Mouse (Mus musculus): ENCODE data around the gene Gnat3. TPM values are rescaled to one million over a fixed set of nuclear protein-coding genes. Genes with fewer than 3 reads are reported as not detected.

Gnat3 gene
- polyA plus RNA-seq, 1 experiment: not detected

GRCm38 (mm10) chr5:17934501-17934900 lies 27.8 kb upstream of the Gnat3 start:
- no peaks in the 10 kb centered on the region for H3K27me3 ChIP-seq (replicated peaks; ENCODE audit: control insufficient read depth, insufficient read depth, low read length)
- H3K27ac ChIP-seq (ENCODE audit: insufficient read depth, low read depth, low read length): no peak overlapping the region
- TF ChIP-seq CTCF (conservative IDR thresholded peaks at IDR 0.05; ENCODE audit: insufficient read depth, insufficient read length, low read depth, low read length): no peak
- no peak for TF ChIP-seq POLR2A (IDR thresholded peaks at IDR 0.05; ENCODE audit: low read depth, low read length)

GRCm38 (mm10) chr5:17938170-17938939 lies 24.0 kb upstream of the Gnat3 start:
- Histone ChIP-seq H3K36me3 (ENCODE audit: control insufficient read depth, insufficient read depth, low read length) (no peaks in the 10 kb centered on the region), H3K27me3 (replicated peaks; ENCODE audit: control insufficient read depth, insufficient read depth, low read length) (no peaks in the 10 kb centered on the region), H3K4me3 (ENCODE audit: insufficient read depth, low read depth, low read length) (no peak overlapping the region), H3K4me1 (ENCODE audit: control insufficient read depth, insufficient read depth, low read length) (no peaks in the 10 kb centered on the region), H3K27ac (ENCODE audit: insufficient read depth, low read depth, low read length) (peak overlapping the region; percentile 56; the same call in 1 of the 2 replicates)
- TF ChIP-seq POLR2A (IDR thresholded peaks at IDR 0.05; ENCODE audit: low read depth, low read length): no peak
- TF ChIP-seq CTCF (conservative IDR thresholded peaks at IDR 0.05; ENCODE audit: insufficient read depth, insufficient read length, low read depth, low read length): no peak
- 40% methylated on average over 1 of the region's 1 CpGs for WGBS
- peak; percentile 35 for DNase-seq

More at GRCm38 (mm10) chr5:17934501-17934900, 27.8 kb upstream of the Gnat3 start:
- no peak for DNase-seq
- H3K36me3 ChIP-seq (ENCODE audit: control insufficient read depth, insufficient read depth, low read length): no peaks in the 10 kb centered on the region
- no peak overlapping the region for H3K4me3 ChIP-seq (ENCODE audit: insufficient read depth, low read depth, low read length)
- no peaks in the 10 kb centered on the region for H3K4me1 ChIP-seq (ENCODE audit: control insufficient read depth, insufficient read depth, low read length)
- WGBS: 70% methylated on average over 1 of the region's 1 CpGs

DNA sequence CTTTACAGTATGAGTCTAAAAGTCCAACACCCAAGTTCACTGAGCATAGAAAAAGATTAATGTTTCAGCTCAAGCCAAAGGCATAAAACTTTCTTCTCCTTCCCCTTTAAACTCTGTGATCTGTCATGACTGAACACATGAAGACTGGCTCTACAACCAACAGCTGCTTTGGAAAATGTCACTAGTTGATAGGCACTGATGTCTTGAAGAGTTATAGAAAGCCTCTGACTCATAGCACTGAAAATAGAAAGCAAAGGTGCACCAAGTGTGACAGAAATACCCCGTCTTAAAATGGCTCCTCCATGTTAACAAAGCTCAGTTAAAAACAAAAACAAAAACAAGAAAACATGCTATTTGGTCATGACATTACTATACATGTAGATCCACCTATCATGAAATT lies 5.9 kb upstream of the Gnat3 start:
- no peak overlapping the region for H3K4me3 ChIP-seq (ENCODE audit: insufficient read depth, low read depth, low read length)
- DNase-seq: peak; percentile 17
- no peak overlapping the region for H3K27ac ChIP-seq (ENCODE audit: insufficient read depth, low read depth, low read length)
- 78% methylated on average over 1 of the region's 1 CpGs for WGBS
- H3K36me3 ChIP-seq (ENCODE audit: control insufficient read depth, insufficient read depth, low read length): no peaks in the 10 kb centered on the region
- no peak for TF ChIP-seq CTCF (conservative IDR thresholded peaks at IDR 0.05; ENCODE audit: insufficient read depth, insufficient read length, low read depth, low read length)
- TF ChIP-seq POLR2A (IDR thresholded peaks at IDR 0.05; ENCODE audit: low read depth, low read length): no peak
- no peaks in the 10 kb centered on the region for H3K27me3 ChIP-seq (replicated peaks; ENCODE audit: control insufficient read depth, insufficient read depth, low read length)
- H3K4me1 ChIP-seq (ENCODE audit: control insufficient read depth, insufficient read depth, low read length): no peaks in the 10 kb centered on the region

DNA sequence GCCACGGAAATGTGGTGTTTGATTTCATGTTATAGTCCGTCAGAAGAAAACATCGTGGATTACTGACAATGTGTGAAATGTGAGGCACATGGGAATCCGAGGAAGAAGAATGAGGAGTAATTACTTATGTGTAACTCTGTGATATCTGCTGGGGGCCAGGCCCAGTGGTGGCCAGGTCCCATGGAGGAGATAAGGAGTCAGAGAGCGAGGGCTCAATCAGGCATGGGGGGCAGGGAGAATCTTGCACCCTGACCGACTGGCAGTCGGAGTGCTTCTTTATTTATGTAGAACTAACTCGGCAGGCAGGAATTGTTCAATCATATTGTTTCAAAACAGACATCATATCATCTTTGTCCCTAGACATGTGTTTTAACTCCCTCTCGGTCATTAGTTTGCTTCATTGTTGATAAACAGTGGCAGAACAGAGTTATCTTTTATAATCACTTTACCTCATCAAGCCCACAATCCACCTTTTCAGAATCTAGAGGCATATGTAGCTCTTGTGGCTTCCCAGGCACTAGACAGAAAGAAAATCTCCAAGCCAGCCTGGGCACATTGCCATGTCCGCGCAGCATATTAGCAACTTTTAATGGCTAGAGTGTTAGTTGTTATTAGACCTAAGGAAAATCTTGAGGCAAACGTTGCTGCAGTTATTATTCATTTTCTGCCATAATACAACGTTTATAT lies 7.5 kb downstream of the Gnat3 start:
- 77% methylated on average over 13 of the region's 13 CpGs for WGBS
- DNase-seq: no peak
- Histone ChIP-seq H3K4me3 (ENCODE audit: insufficient read depth, low read depth, low read length) (no peak overlapping the region), H3K27me3 (replicated peaks; ENCODE audit: control insufficient read depth, insufficient read depth, low read length) (no peaks in the 10 kb centered on the region), H3K4me1 (ENCODE audit: control insufficient read depth, insufficient read depth, low read length) (no peaks in the 10 kb centered on the region), H3K27ac (ENCODE audit: insufficient read depth, low read depth, low read length) (no peak overlapping the region), H3K36me3 (ENCODE audit: control insufficient read depth, insufficient read depth, low read length) (no peaks in the 10 kb centered on the region)
- TF ChIP-seq POLR2A (IDR thresholded peaks at IDR 0.05; ENCODE audit: low read depth, low read length): no peak

GRCm38 (mm10) chr5:17970391-17970730 lies 8.0 kb downstream of the Gnat3 start:
- TF ChIP-seq CTCF (conservative IDR thresholded peaks at IDR 0.05; ENCODE audit: insufficient read depth, insufficient read length, low read depth, low read length) (no peak), POLR2A (IDR thresholded peaks at IDR 0.05; ENCODE audit: low read depth, low read length) (no peak)
- H3K27me3 ChIP-seq (replicated peaks; ENCODE audit: control insufficient read depth, insufficient read depth, low read length): no peaks in the 10 kb centered on the region
- WGBS: 95% methylated on average over 3 of the region's 3 CpGs
- H3K27ac ChIP-seq (ENCODE audit: insufficient read depth, low read depth, low read length): no peak overlapping the region
- no peaks in the 10 kb centered on the region for H3K4me1 ChIP-seq (ENCODE audit: control insufficient read depth, insufficient read depth, low read length)
- no peak for DNase-seq
- H3K4me3 ChIP-seq (ENCODE audit: insufficient read depth, low read depth, low read length): no peak overlapping the region
- H3K36me3 ChIP-seq (ENCODE audit: control insufficient read depth, insufficient read depth, low read length): no peaks in the 10 kb centered on the region

DNA sequence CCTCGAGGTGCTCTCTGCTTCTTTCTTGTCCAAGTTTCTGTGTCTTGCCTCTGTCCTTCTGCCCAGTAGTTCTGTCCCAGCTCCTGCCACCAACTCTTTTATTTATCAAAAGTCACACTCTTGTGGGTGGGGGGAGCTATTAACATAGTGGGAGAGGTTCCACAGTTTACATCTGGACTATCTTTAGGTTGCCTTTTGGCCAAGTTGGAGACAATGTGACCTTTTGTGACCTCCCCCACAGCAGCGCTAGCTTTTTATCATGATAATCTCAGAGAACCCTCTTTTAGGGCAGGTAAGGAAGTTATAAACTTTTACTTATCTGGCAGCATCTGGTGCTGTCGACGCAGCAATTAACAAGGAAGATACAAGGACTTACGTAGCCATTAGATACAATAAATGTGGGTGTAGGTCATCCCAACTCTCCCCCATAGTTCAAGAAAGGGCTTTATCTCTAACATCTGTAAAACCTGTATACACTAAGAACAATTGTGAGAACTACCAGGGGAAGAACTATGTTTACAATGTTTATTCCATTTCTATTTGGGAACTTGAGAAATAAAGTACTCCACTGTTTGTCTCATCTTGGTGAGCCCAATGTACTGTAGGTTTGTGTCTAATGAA lies 18.3 kb downstream of the Gnat3 start:
- WGBS: 63% methylated on average over 5 of the region's 5 CpGs
- DNase-seq: no peak
- TF ChIP-seq CTCF (conservative IDR thresholded peaks at IDR 0.05; ENCODE audit: insufficient read depth, insufficient read length, low read depth, low read length) (no peak), POLR2A (IDR thresholded peaks at IDR 0.05; ENCODE audit: low read depth, low read length) (no peak)

GRCm38 (mm10) chr5:17982770-17983169 lies 20.4 kb downstream of the Gnat3 start:
- no peaks in the 10 kb centered on the region for H3K36me3 ChIP-seq (ENCODE audit: control insufficient read depth, insufficient read depth, low read length)
- no peak overlapping the region for H3K27ac ChIP-seq (ENCODE audit: insufficient read depth, low read depth, low read length)
- H3K4me3 ChIP-seq (ENCODE audit: insufficient read depth, low read depth, low read length): no peak overlapping the region
- no peaks in the 10 kb centered on the region for H3K27me3 ChIP-seq (replicated peaks; ENCODE audit: control insufficient read depth, insufficient read depth, low read length)
- WGBS: 54% methylated on average over 4 of the region's 4 CpGs
- no peak for DNase-seq
- no peak for TF ChIP-seq POLR2A (IDR thresholded peaks at IDR 0.05; ENCODE audit: low read depth, low read length)
- TF ChIP-seq CTCF (conservative IDR thresholded peaks at IDR 0.05; ENCODE audit: insufficient read depth, insufficient read length, low read depth, low read length): no peak
- no peaks in the 10 kb centered on the region for H3K4me1 ChIP-seq (ENCODE audit: control insufficient read depth, insufficient read depth, low read length)

More for the DNA sequence above, 18.3 kb downstream of the Gnat3 start:
- H3K27ac ChIP-seq (ENCODE audit: insufficient read depth, low read depth, low read length): no peak overlapping the region
- no peaks in the 10 kb centered on the region for H3K27me3 ChIP-seq (replicated peaks; ENCODE audit: control insufficient read depth, insufficient read depth, low read length)
- H3K36me3 ChIP-seq (ENCODE audit: control insufficient read depth, insufficient read depth, low read length): no peaks in the 10 kb centered on the region
- no peaks in the 10 kb centered on the region for H3K4me1 ChIP-seq (ENCODE audit: control insufficient read depth, insufficient read depth, low read length)
- no peak overlapping the region for H3K4me3 ChIP-seq (ENCODE audit: insufficient read depth, low read depth, low read length)
